Mouse (Mus musculus): ENCODE measurements around the gene Col1a2. TPM values are rescaled to one million over a fixed set of nuclear protein-coding genes. Genes with fewer than 3 reads are reported as not detected.

Col1a2 gene
- polyA plus RNA-seq, 1 experiment from 2014 or later, result 156 TPM

- ATAC-seq (replicated peaks; ENCODE audit: low FRiP score), result no peak
- no peaks in the 10 kb centered on the region for H3K36me3 ChIP-seq (ENCODE audit: control insufficient read depth, insufficient read depth, low read length)
These were observed 16.3 kb upstream of the Col1a2 start for GRCm38 (mm10) chr6:4488349-4488748.

GRCm38 (mm10) chr6:4488966-4489365 lies 15.6 kb upstream of the Col1a2 start:
- Histone ChIP-seq H3K36me3 (ENCODE audit: control insufficient read depth, insufficient read depth, low read length) (no peaks in the 10 kb centered on the region), H3K27ac (ENCODE audit: low read depth, low read length) (peak overlapping the region; percentile 76), H3K4me3 (ENCODE audit: low read depth, low read length) (no peak overlapping the region), H3K9ac (ENCODE audit: low read depth, low read length) (no peak overlapping the region), H3K9me3 (ENCODE audit: control insufficient read depth, low read length) (no peaks in the 10 kb centered on the region), H3K4me2 (peak overlapping the region; percentile 9; the same call in 1 of the 2 replicates), H3K4me1 (replicated peaks; ENCODE audit: control insufficient read depth, insufficient read depth, low read length) (peaks cover 6% of the 10 kb centered on the region), H3K27me3 (replicated peaks; ENCODE audit: control insufficient read depth, insufficient read depth, low read length) (no peaks in the 10 kb centered on the region)
- no peak for ATAC-seq (replicated peaks; ENCODE audit: low FRiP score)
- DNase-seq (ENCODE audit: low spot score), result no peak
- 47% methylated on average over 1 of the region's 1 CpGs for WGBS

More at GRCm38 (mm10) chr6:4488349-4488748, 16.3 kb upstream of the Col1a2 start:
- peak overlapping the region; percentile 76; the same call in 1 of the 2 replicates for H3K27ac ChIP-seq (ENCODE audit: low read depth, low read length)
- no peaks in the 10 kb centered on the region for H3K27me3 ChIP-seq (replicated peaks; ENCODE audit: control insufficient read depth, insufficient read depth, low read length)
- WGBS, result 13% methylated on average over 1 of the region's 1 CpGs
- peaks cover 6% of the 10 kb centered on the region for H3K4me1 ChIP-seq (replicated peaks; ENCODE audit: control insufficient read depth, insufficient read depth, low read length)
- no peak for DNase-seq (ENCODE audit: low spot score)
- no peak overlapping the region for H3K4me3 ChIP-seq (ENCODE audit: low read depth, low read length)
- no peaks in the 10 kb centered on the region for H3K9me3 ChIP-seq (ENCODE audit: control insufficient read depth, low read length)
- H3K4me2 ChIP-seq, result no peak overlapping the region
- H3K9ac ChIP-seq (ENCODE audit: low read depth, low read length), result no peak overlapping the region

DNA sequence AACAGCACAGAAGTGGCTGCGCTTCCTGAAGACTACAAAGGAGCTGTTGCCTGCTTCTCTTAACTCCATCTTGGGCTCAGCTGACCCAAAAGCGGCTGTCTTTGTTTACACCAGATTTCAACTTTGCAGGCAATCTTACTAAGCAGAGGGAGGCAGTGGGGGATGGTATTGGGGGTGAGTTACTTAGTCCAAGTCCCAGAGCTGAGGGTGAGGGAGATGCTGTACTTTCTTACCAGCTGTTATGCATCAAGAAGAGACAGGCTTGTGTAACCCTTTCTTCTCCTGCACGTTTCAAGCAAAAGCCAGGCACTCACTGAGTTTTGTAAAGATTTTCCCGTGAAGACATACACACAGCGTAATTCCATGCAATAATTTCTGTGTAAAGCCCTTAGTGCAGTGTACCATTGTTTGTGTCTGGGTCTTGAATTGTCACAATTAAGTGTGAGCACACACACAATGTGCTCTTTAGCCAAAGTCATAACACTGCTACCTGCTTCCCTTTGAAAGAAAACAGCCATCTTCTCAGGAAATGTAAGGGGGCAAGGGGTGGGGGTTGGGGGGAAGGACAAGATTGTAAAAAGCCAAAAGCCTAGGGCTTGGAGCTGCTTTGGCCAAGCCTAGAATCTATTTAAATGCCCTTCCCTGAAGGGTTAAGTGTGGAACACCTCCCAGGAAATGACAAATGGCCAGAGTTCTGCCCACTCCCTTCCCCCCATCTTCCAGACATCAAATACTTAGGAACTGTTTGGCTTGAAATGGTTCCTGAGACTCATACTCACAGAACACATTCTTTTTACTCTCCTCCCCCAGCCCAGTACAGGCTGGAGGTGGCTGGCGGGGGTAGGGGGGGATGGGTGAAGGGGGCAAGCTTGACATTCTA lies 15.0 kb upstream of the Col1a2 start:
- H3K36me3 ChIP-seq (ENCODE audit: control insufficient read depth, insufficient read depth, low read length), result no peaks in the 10 kb centered on the region
- whole genome bisulfite sequencing, result 32% methylated on average over 6 of the region's 6 CpGs
- H3K27ac ChIP-seq (ENCODE audit: low read depth, low read length), result peak overlapping the region; percentile 76
- no peak overlapping the region for H3K9ac ChIP-seq (ENCODE audit: low read depth, low read length)
- H3K4me1 ChIP-seq (replicated peaks; ENCODE audit: control insufficient read depth, insufficient read depth, low read length), result peaks cover 6% of the 10 kb centered on the region
- no peaks in the 10 kb centered on the region for H3K27me3 ChIP-seq (replicated peaks; ENCODE audit: control insufficient read depth, insufficient read depth, low read length)
- DNase-seq (ENCODE audit: low spot score) (no peak), ATAC-seq (replicated peaks; ENCODE audit: low FRiP score) (peak; percentile 47)
- no peaks in the 10 kb centered on the region for H3K9me3 ChIP-seq (ENCODE audit: control insufficient read depth, low read length)
- peak overlapping the region; percentile 9; the same call in 1 of the 2 replicates for H3K4me2 ChIP-seq
- no peak overlapping the region for H3K4me3 ChIP-seq (ENCODE audit: low read depth, low read length)

- no peak for ATAC-seq (replicated peaks; ENCODE audit: low FRiP score)
- no peak for DNase-seq (ENCODE audit: low spot score)
- H3K9ac ChIP-seq (ENCODE audit: low read depth, low read length), result no peak overlapping the region
- 55% methylated on average over 2 of the region's 2 CpGs for WGBS
- H3K4me2 ChIP-seq, result no peak overlapping the region
- peaks cover 6% of the 10 kb centered on the region for H3K4me1 ChIP-seq (replicated peaks; ENCODE audit: control insufficient read depth, insufficient read depth, low read length)
- no peaks in the 10 kb centered on the region for H3K36me3 ChIP-seq (ENCODE audit: control insufficient read depth, insufficient read depth, low read length)
- H3K27me3 ChIP-seq (replicated peaks; ENCODE audit: control insufficient read depth, insufficient read depth, low read length), result no peaks in the 10 kb centered on the region
- H3K9me3 ChIP-seq (ENCODE audit: control insufficient read depth, low read length), result no peaks in the 10 kb centered on the region
- H3K27ac ChIP-seq (ENCODE audit: low read depth, low read length), result no peak overlapping the region
- no peak overlapping the region for H3K4me3 ChIP-seq (ENCODE audit: low read depth, low read length)
These were observed 10.9 kb upstream of the Col1a2 start for GRCm38 (mm10) chr6:4493666-4494065.

- Histone ChIP-seq H3K9ac (ENCODE audit: low read depth, low read length) (no peak overlapping the region), H3K9me3 (ENCODE audit: control insufficient read depth, low read length) (no peaks in the 10 kb centered on the region), H3K4me3 (ENCODE audit: low read depth, low read length) (no peak overlapping the region), H3K4me2 (no peak overlapping the region), H3K27me3 (replicated peaks; ENCODE audit: control insufficient read depth, insufficient read depth, low read length) (no peaks in the 10 kb centered on the region), H3K36me3 (ENCODE audit: control insufficient read depth, insufficient read depth, low read length) (no peaks in the 10 kb centered on the region), H3K4me1 (replicated peaks; ENCODE audit: control insufficient read depth, insufficient read depth, low read length) (no peaks in the 10 kb centered on the region), H3K27ac (ENCODE audit: low read depth, low read length) (no peak overlapping the region)
- ATAC-seq (replicated peaks; ENCODE audit: low FRiP score) (no peak), DNase-seq (ENCODE audit: low spot score) (no peak)
- 63% methylated on average over 1 of the region's 1 CpGs for WGBS
These were observed 8.2 kb upstream of the Col1a2 start for GRCm38 (mm10) chr6:4496428-4496827.

GRCm38 (mm10) chr6:4503106-4503505 lies 1.5 kb upstream of the Col1a2 start:
- no peak overlapping the region for H3K4me3 ChIP-seq (ENCODE audit: low read depth, low read length)
- ATAC-seq (replicated peaks; ENCODE audit: low FRiP score) (no peak), DNase-seq (ENCODE audit: low spot score) (no peak)
- no peak overlapping the region for H3K27ac ChIP-seq (ENCODE audit: low read depth, low read length)
- WGBS, result 0% methylated on average over 1 of the region's 1 CpGs
- 0 out of 2 replicates have a peak, but pooled peaks cover 2% of the 10 kb centered on the region for H3K4me1 ChIP-seq (replicated peaks; ENCODE audit: control insufficient read depth, insufficient read depth, low read length)
- H3K36me3 ChIP-seq (ENCODE audit: control insufficient read depth, insufficient read depth, low read length), result no peaks in the 10 kb centered on the region
- H3K9ac ChIP-seq (ENCODE audit: low read depth, low read length), result no peak overlapping the region
- no peaks in the 10 kb centered on the region for H3K9me3 ChIP-seq (ENCODE audit: control insufficient read depth, low read length)
- 0 out of 2 replicates have a peak overlapping the region, but pooled peaks have one; percentile 20 for H3K4me2 ChIP-seq
- H3K27me3 ChIP-seq (replicated peaks; ENCODE audit: control insufficient read depth, insufficient read depth, low read length), result peaks cover 5% of the 10 kb centered on the region

DNA sequence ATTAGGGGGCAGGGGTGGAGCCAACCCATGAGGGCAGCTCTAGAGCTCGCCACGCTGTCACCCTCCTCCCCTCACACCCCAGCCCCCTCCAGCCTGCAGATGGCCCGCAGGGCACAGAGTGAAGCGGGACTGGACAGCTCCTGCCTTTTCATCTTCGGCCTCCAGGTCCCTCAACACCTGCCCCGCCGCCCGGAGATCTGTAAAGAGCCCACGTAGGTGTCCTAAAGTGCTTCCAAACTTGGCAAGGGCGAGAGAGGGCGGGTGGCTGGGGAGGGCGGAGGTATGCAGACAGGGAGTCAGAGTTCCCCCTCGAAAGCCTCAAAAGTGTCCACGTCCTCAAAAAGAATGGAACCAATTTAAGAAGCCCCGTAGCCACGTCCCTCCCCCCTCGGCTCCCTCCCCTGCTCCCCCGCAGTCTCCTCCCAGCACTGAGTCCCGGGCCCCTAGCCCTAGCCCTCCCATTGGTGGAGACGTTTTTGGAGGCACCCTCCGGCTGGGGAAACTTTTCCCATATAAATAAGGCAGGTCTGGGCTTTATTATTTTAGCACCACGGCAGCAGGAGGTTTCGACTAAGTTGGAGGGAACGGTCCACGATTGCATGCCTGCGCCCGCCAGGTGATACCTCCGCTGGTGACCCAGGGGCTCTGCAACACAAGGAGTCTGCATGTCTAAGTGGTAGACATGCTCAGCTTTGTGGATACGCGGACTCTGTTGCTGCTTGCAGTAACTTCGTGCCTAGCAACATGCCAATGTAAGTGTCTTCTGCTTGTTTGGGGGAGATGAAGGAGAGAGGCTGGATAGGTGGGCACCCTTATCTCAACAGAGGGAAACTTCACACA lies 764 bp downstream of the Col1a2 start:
- H3K9me3 ChIP-seq (ENCODE audit: control insufficient read depth, low read length), result no peaks in the 10 kb centered on the region
- H3K4me3 ChIP-seq (ENCODE audit: low read depth, low read length), result peak overlapping the region; percentile 45
- H3K27me3 ChIP-seq (replicated peaks; ENCODE audit: control insufficient read depth, insufficient read depth, low read length), result peaks cover 5% of the 10 kb centered on the region
- H3K36me3 ChIP-seq (ENCODE audit: control insufficient read depth, insufficient read depth, low read length), result no peaks in the 10 kb centered on the region
- peak overlapping the region; percentile 50 for H3K9ac ChIP-seq (ENCODE audit: low read depth, low read length)
- no peak overlapping the region for H3K27ac ChIP-seq (ENCODE audit: low read depth, low read length)
- DNase-seq (ENCODE audit: low spot score) (peak; percentile 54), ATAC-seq (replicated peaks; ENCODE audit: low FRiP score) (peak; percentile 57)
- H3K4me1 ChIP-seq (replicated peaks; ENCODE audit: control insufficient read depth, insufficient read depth, low read length), result peaks cover 2% of the 10 kb centered on the region; the same call in 1 of the 2 replicates
- WGBS, result 2% methylated on average over 29 of the region's 31 CpGs
- H3K4me2 ChIP-seq, result peak overlapping the region; percentile 68

DNA sequence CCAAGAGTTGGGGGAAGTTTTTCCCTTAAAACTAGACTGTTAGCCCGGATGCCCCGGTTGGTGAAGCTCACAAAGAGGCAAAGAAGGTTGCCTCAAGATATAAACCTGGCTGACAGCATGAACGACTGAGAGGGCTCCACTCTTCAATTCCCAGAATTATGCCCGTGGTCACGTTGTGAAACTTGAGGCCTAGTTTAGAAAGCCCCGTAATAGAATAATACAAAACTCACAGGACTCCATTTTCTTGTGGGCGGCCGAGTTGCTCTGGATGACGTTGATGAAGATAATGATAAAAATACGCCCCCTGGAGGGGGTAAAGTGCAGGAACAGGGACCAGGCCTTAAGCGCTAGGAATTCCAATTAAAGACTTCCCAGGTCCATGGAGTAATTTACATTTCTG lies 1.5 kb downstream of the Col1a2 start:
- WGBS, result 5% methylated on average over 11 of the region's 11 CpGs
- no peak overlapping the region for H3K27ac ChIP-seq (ENCODE audit: low read depth, low read length)
- H3K4me1 ChIP-seq (replicated peaks; ENCODE audit: control insufficient read depth, insufficient read depth, low read length), result peaks cover 2% of the 10 kb centered on the region; the same call in 1 of the 2 replicates
- peaks cover 5% of the 10 kb centered on the region for H3K27me3 ChIP-seq (replicated peaks; ENCODE audit: control insufficient read depth, insufficient read depth, low read length)
- H3K4me2 ChIP-seq, result peak overlapping the region; percentile 68
- no peaks in the 10 kb centered on the region for H3K9me3 ChIP-seq (ENCODE audit: control insufficient read depth, low read length)
- H3K4me3 ChIP-seq (ENCODE audit: low read depth, low read length), result peak overlapping the region; percentile 45
- peak overlapping the region; percentile 50 for H3K9ac ChIP-seq (ENCODE audit: low read depth, low read length)
- no peaks in the 10 kb centered on the region for H3K36me3 ChIP-seq (ENCODE audit: control insufficient read depth, insufficient read depth, low read length)
- ATAC-seq (replicated peaks; ENCODE audit: low FRiP score) (0 out of 2 replicates have a peak, but pooled peaks have one; percentile 29), DNase-seq (ENCODE audit: low spot score) (no peak)

Measured in liver, embryonic 11.5 days (tissue).